Mouse (Mus musculus): Measurements from ENCODE around the gene Cdhr1.

- TF ChIP-seq CTCF (IDR thresholded peaks at IDR 0.05; ENCODE audit: extremely low read depth, insufficient read depth, low read length) (no peak), POLR2A (IDR thresholded peaks at IDR 0.05; ENCODE audit: extremely low read depth, insufficient read depth, low read length) (no peak)
These were observed 12.3 kb upstream of the Cdhr1 start for GRCm38 (mm10) chr14:37110456-37110855.
